Mouse (Mus musculus) left cerebral cortex, adult 11 months (tissue): ENCODE data around the gene Neurl4.
"Not testable (repeated sequence)": the region's sequence is repeated elsewhere in the genome, so short reads cannot be mapped to it uniquely, and the experiment has no call there.

ENCODE experiments used
- DNase-seq: peaks from one replicate; pipeline ENCODE4 v3.0.0; 2022; ENCODE audit warnings: low spot score

The Neurl4 gene

GRCm38 (mm10) chr11:69953267-69953915 is 52.5 kb downstream of the Neurl4 start:
- no peak for DNase-seq

GRCm38 (mm10) chr11:69955618-69956017 is 54.7 kb downstream of the Neurl4 start:
- not testable (repeated sequence) for DNase-seq

- no peak for DNase-seq
These were observed 55.3 kb downstream of the Neurl4 start for GRCm38 (mm10) chr11:69956218-69956617.

- DNase-seq: no peak
These were observed 59.7 kb downstream of the Neurl4 start for GRCm38 (mm10) chr11:69960616-69961015.

- DNase-seq: no peak
These were observed 61.0 kb downstream of the Neurl4 start for GRCm38 (mm10) chr11:69961841-69962240.
